Mouse (Mus musculus) ovary, adult 18-20 months (tissue): ENCODE data around the gene Dyrk1b.
"Not testable (repeated sequence)": the region's sequence is repeated elsewhere in the genome, so short reads cannot be mapped to it uniquely, and the experiment has no call there.

Experiments
- DNase-seq: peaks from one replicate; pipeline ENCODE4 v3.0.0; 2022; ENCODE audit warnings: low spot score, mixed read lengths

Dyrk1b gene

DNA sequence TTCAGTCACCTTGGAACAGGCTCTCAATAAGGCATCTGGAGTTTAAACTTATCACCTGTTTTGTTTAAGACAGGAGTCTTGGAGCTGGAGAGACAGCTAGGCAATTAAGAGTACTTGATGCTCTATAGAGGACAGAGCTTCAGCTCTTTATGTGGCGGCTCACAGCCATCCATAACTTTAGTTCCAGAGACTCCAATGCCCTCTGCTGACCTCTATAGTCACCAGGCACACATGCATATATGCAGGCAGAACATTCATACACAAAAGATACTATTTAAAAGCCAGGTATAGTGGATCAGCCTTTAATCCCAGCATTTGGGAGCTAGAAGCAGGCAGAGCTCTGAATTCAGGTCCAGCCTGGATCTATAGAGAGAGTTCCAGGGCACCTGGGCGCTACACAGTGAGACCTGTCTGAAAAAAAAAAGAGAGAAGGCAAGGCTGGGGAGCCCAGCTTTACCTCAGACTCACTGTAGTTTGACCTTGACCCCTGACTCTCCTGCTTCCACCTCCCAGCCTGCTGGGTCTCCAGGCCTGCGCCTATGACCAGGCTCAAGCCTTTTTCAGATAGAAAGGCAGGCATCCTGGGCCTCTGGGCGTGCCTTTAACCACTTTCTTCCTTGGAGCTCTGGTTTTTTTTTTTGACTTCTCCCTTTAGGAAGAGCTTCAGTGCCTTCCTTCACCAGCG, 16.3 kb downstream of the Dyrk1b start:
- DNase-seq, result no peak

DNA sequence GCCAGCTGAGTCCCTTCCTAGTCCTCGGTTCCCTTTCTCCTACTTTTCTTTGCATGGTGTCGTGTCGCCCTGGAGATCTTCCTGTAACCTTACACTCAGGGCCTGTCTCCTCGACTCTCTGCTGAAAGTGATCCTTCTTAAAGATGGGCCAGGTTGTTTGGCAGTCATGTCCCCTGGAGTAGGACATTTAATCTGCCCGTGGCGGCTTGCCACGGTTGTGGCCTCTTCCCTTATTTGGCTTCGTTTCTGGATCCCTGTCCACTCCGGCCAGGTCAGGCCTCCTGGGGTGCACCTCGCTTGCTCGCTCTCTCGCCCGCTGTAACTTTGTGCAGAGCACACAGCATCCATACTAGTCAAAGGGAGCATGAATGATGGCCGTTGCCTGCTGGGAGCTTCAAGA, 17.3 kb downstream of the Dyrk1b start:
- DNase-seq, result no peak

GRCm38 (mm10) chr7:28199054-28199453, 19.8 kb downstream of the Dyrk1b start:
- DNase-seq, result no peak

GRCm38 (mm10) chr7:28203207-28204108, 24.2 kb downstream of the Dyrk1b start:
- no peak for DNase-seq

DNA sequence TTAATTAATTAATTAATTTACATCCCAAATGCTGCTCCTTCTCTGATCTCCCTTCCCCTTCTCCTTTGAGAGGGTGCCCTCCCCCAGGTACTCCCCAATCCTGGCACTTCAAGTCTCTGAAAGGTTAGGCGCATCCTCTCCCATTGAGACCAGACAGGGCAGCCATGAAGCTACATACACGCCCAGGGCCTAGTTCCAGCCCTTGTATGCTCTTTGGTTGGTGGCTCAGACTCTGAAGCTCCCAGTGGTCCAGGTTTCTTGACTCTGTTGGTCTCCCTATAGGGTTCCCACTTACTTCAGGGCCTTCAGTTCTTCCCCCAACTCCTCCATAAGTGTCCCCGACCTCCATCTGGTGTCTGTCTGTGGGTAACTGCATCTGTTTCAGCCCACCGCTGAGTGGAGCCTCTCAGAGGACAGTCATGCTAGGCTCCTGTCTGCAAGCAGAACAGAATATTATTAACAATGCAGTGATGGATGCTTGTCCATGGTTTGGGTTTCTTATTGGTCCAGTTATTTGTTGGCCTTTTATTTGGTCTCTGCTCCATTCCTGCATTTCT, 26.9 kb downstream of the Dyrk1b start:
- DNase-seq, result no peak

- DNase-seq, result no peak
Measured at GRCm38 (mm10) chr7:28208396-28208987, 29.2 kb downstream of the Dyrk1b start.

- peak; percentile 56 for DNase-seq
Measured at GRCm38 (mm10) chr7:28208988-28209508, 29.8 kb downstream of the Dyrk1b start.

GRCm38 (mm10) chr7:28210731-28211130, 31.5 kb downstream of the Dyrk1b start:
- DNase-seq, result no peak

- no peak for DNase-seq
Measured at GRCm38 (mm10) chr7:28214142-28214541, 34.9 kb downstream of the Dyrk1b start.

GRCm38 (mm10) chr7:28215950-28216349, 36.7 kb downstream of the Dyrk1b start:
- DNase-seq, result not testable (repeated sequence)

- not testable (repeated sequence) for DNase-seq
Measured at GRCm38 (mm10) chr7:28217811-28218210, 38.5 kb downstream of the Dyrk1b start.

DNA sequence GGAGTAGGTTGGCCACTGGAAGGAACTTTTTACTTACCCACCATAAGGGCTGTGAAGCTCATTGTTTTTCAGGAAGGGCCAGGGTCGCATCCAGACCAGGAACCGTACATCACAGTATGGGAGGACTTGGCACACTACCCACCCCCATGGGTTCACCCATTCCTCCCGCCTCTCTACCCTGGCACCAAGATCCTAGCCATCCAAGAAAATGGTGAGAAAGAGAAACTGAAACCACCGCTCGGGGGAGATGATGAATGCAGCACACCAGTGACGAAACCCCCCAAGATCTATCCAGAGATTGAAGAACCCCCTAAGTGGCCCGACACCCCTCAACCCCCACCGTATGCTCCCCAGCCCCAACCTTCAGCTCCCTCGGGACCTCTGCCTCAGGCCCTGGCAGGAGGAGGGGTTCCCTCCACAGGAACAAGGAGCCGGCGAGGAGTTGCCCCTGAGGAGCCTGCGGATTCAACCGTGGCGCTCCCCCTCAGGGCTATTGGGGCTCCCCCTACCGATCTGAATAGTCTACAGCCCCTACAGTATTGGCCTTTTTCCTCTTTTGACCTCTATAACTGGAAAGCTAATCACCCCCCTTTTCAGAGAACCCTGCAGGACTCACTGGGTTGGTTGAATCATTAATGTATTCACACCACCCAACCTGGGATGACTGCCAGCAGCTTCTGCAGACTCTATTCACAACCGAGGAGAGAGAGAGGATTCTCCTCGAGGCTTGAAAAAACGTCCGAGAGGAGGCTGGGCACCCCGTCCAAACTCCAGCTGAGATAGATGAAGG, 39.9 kb downstream of the Dyrk1b start:
- DNase-seq, result not testable (repeated sequence)

GRCm38 (mm10) chr7:28226836-28227235, 47.6 kb downstream of the Dyrk1b start:
- not testable (repeated sequence) for DNase-seq

GRCm38 (mm10) chr7:28227421-28227820, 48.2 kb downstream of the Dyrk1b start:
- DNase-seq, result not testable (repeated sequence)
